Mouse (Mus musculus) ES-E14 (cell line): ENCODE measurements at regions not wholly inside any gene's neighbourhood (a gene's known extent, or its start where the extent isn't known, plus 50 kb on each side); places are given as distances from the start of the nearest gene placed in this dataset.

Experiments
- DNase-seq: peaks from one replicate; pipeline ENCODE4 v3.0.0-alpha.2; 2013; ENCODE audit warnings: low read depth, low spot score
- H3K27ac ChIP-seq: 2 replicates; pipeline ENCODE4 v1.5.1; 2012; ENCODE audit warnings: low read depth, mild to moderate bottlenecking, low read length, moderate library complexity, mixed read lengths; ENCODE audit not compliant: poor library complexity, insufficient read depth, severe bottlenecking
- H3K36me3 ChIP-seq: 2 replicates; pipeline ENCODE4 v1.6.1; 2012; ENCODE audit warnings: mild to moderate bottlenecking, low read length, moderate library complexity, mixed read lengths; ENCODE audit not compliant: control insufficient read depth, poor library complexity, insufficient read depth, severe bottlenecking
- H3K4me1 ChIP-seq, 2 experiments: fragments of 150-350 bp in 1 of 2; sonication (generic) in 1 of 2; 2 replicates each; pipeline ENCODE4 v1.6.1; 2012; ENCODE audit warnings: low read length in 2 of 2, mild to moderate bottlenecking in 1 of 2, mixed read lengths in 1 of 2; ENCODE audit not compliant: control insufficient read depth in 2 of 2, insufficient read depth in 2 of 2, poor library complexity in 1 of 2
- H3K4me3 ChIP-seq, 2 experiments: fragments of 150-350 bp in 1 of 2; sonication (generic) in 1 of 2; 2 replicates each; pipeline ENCODE4 v1.5.1; 2012; ENCODE audit warnings: low read length in 2 of 2, low read depth in 1 of 2, mild to moderate bottlenecking in 1 of 2, mixed read lengths in 1 of 2; ENCODE audit not compliant: insufficient read depth in 1 of 2, poor library complexity in 1 of 2, severe bottlenecking in 1 of 2
- H3K9ac ChIP-seq: 2 replicates; pipeline ENCODE4 v1.6.1; 2012; ENCODE audit warnings: low read depth, mild to moderate bottlenecking, low read length, mixed read lengths; ENCODE audit not compliant: poor library complexity, insufficient read depth, severe bottlenecking
- H3K9me3 ChIP-seq: fragments of 150-350 bp; sonication (generic); 2 replicates; pipeline ENCODE4 v1.6.1; 2012; ENCODE audit warnings: low read depth, mild to moderate bottlenecking, low read length; ENCODE audit not compliant: control insufficient read depth, insufficient read depth
- CHD2 ChIP-seq: IDR thresholded peaks from 2 replicates; pipeline ENCODE4 v1.6.1; 2014; ENCODE audit warnings: mild to moderate bottlenecking, low read depth, low read length, inconsistent platforms
- HCFC1 ChIP-seq: IDR thresholded peaks from 2 replicates; pipeline ENCODE4 v1.6.1; 2012; ENCODE audit warnings: low read length, inconsistent platforms, borderline replicate concordance; ENCODE audit not compliant: insufficient read depth
- MAFK ChIP-seq: IDR thresholded peaks from 2 replicates; pipeline ENCODE4 v1.6.1; 2014; ENCODE audit warnings: mild to moderate bottlenecking, low read depth, low read length, inconsistent platforms; ENCODE audit not compliant: insufficient read depth
- ZC3H11A ChIP-seq: IDR thresholded peaks from 2 replicates; pipeline ENCODE4 v1.6.1; 2012; ENCODE audit warnings: low read depth, mild to moderate bottlenecking, inconsistent platforms, low read length, borderline replicate concordance
- ZNF384 ChIP-seq: IDR thresholded peaks from 2 replicates; pipeline ENCODE4 v1.6.1; 2012; ENCODE audit warnings: low read depth, low read length, inconsistent platforms
- in situ Hi-C, 2 experiments: fragments of 600-800 bp; cut with MboI; formaldehyde crosslinking; loops; one replicate each; pipeline ENCODE4 v1.15.1; 2025; ENCODE audit warnings: low sequenced_read_pairs in 2 of 2, inconsistent platforms in 1 of 2; ENCODE audit not compliant: unreplicated experiment in 2 of 2

DNA sequence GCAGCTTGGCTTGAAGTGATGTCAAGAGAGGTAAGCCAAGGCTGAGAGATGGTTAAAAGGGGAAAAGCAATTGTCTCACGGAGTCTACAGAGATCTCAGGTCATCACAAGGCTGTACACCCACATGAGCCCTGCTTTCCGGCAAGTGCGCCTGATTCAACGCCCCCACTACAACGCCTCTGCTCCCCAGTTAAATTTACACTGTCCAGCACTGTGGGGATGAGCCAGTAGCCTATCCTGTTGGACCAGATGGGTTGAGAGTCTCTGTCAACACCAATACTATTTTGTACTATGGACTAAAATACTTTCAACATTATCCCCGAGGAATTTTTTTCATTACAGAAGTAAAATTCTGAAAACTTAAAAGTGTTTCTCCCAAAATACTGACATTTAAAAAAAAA is 331.8 kb upstream of the G2e3 start:
- no peaks in the 10 kb centered on the region for H3K4me1 ChIP-seq
- H3K9me3 ChIP-seq: no peaks in the 10 kb centered on the region
- H3K36me3 ChIP-seq: no peaks in the 10 kb centered on the region
- in situ Hi-C loops: no loop called here
- TF ChIP-seq CHD2 (no peak), ZC3H11A (no peak), HCFC1 (no peak), MAFK (no peak), ZNF384 (no peak)
- H3K27ac ChIP-seq: no peak overlapping the region
- DNase-seq: no peak
- no peak overlapping the region for H3K4me3 ChIP-seq
- H3K9ac ChIP-seq: no peak overlapping the region

DNA sequence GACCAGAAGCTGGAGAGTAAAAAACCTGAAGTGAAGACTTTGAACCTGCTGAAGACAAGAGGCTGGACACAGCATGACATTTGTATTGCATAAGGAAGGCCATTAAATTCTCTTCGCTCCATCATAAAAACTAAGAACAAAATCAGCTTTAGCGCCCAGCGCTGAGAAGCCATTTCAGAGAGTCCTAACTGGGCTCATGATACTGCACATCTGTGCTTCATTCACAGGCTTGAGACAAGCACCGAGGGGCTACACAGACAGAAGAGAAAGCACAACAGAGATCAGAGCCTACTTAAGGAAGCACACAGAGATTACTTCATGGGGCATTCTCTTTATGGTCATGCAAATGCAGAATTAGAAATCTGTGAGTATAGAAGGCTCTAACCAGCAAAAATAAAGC is 338.2 kb upstream of the G2e3 start:
- H3K9me3 ChIP-seq: no peaks in the 10 kb centered on the region
- H3K4me3 ChIP-seq: no peak overlapping the region
- H3K36me3 ChIP-seq: no peaks in the 10 kb centered on the region
- H3K4me1 ChIP-seq: no peaks in the 10 kb centered on the region
- TF ChIP-seq CHD2 (no peak), ZC3H11A (no peak), HCFC1 (no peak), ZNF384 (no peak), MAFK (no peak)
- in situ Hi-C loops: no loop called here
- no peak overlapping the region for H3K27ac ChIP-seq
- DNase-seq: no peak
- H3K9ac ChIP-seq: no peak overlapping the region

- no peak for DNase-seq
- Histone ChIP-seq H3K9me3 (no peaks in the 10 kb centered on the region), H3K9ac (no peak overlapping the region), H3K4me3 (no peak overlapping the region), H3K36me3 (no peaks in the 10 kb centered on the region), H3K27ac (no peak overlapping the region), H3K4me1 (no peaks in the 10 kb centered on the region)
- in situ Hi-C loops: no loop called here
- TF ChIP-seq MAFK (no peak), ZC3H11A (no peak), ZNF384 (no peak), HCFC1 (no peak), CHD2 (no peak)
These were observed 345.9 kb upstream of the G2e3 start for GRCm38 (mm10) chr12:51001722-51002592.

- no peaks in the 10 kb centered on the region for H3K4me1 ChIP-seq
- in situ Hi-C loops: no loop called here
- no peaks in the 10 kb centered on the region for H3K9me3 ChIP-seq
- TF ChIP-seq ZC3H11A (no peak), MAFK (no peak), HCFC1 (no peak), ZNF384 (no peak), CHD2 (no peak)
- H3K36me3 ChIP-seq: no peaks in the 10 kb centered on the region
- no peak overlapping the region for H3K27ac ChIP-seq
- no peak overlapping the region for H3K9ac ChIP-seq
- H3K4me3 ChIP-seq: no peak overlapping the region
- no peak for DNase-seq
These were observed 346.8 kb upstream of the G2e3 start for GRCm38 (mm10) chr12:51001096-51001495.
